Mouse (Mus musculus) brain, embryonic 18.5 days (tissue): Measurements from ENCODE around the gene Fry.
"Not testable (repeated sequence)": the region's sequence is repeated elsewhere in the genome, so short reads cannot be mapped to it uniquely, and the experiment has no call there.

ENCODE experiments used
- DNase-seq: peaks from one replicate; pipeline ENCODE4 v3.0.0-alpha.2; 2012; ENCODE audit warnings: low read depth, low spot score

The Fry gene

DNA sequence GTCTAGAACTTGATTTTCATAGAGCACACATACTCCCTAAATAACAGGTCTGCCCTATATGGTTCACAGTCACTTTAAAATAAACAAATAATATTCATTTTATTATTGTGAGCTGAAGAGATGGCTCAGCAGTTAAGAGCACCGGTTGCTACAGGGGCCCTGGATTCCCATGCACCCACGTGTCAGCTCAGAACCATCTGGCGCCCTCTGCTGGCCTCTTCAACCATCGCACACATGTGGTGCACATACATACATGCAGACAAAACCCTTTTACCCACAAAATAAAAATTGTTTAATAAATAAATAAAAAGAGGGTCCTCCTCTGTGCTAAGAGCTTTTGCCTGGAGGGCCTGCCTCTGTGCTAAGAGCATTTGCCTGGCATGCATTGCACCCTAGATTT, 335.0 kb downstream of the Fry start:
- DNase-seq: no peak

GRCm38 (mm10) chr5:150457165-150457903, 338.9 kb downstream of the Fry start:
- no peak for DNase-seq

- no peak for DNase-seq
These were observed 339.7 kb downstream of the Fry start for GRCm38 (mm10) chr5:150457904-150458739.

GRCm38 (mm10) chr5:150459801-150460200, 341.4 kb downstream of the Fry start:
- DNase-seq: no peak

GRCm38 (mm10) chr5:150464721-150465120, 346.3 kb downstream of the Fry start:
- DNase-seq: no peak

GRCm38 (mm10) chr5:150465218-150465617, 346.8 kb downstream of the Fry start:
- no peak for DNase-seq

DNA sequence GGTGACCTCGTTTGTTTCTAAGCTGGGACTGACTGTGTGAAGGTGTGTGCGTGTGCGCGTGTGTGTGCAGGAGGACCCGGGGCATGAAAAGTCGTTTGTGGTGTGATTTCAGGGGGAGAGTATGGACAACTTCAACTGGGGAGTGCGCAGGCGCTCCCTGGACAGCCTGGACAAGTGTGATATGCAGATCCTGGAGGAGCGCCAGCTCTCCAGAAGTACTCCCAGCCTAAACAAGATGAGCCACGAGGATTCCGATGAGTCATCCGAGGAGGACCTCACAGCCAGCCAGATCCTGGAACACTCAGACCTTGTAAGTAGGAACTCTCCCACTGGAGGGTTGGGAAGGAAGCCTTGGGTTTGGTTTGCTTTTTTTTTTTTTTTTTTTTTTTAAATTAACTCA, 347.7 kb downstream of the Fry start:
- no peak for DNase-seq

DNA sequence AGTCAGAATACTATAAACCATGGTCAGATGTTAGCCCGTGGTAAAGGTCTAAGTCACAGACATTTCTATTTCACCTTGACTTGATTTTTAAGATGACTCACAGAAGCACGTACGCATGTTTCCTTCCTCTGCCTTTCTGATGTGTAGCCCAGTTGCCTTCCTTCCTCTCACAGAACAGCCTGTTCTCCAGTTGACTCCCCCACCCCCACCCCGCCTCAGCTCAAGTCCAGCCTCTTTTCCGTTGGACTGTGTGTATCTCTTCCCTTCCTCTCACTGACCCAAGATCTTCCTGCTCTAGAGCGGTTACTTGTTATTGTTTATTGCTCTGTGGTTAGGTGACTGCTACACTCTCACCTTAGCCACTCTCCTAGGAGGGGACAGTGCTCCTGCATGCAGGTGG, 350.0 kb downstream of the Fry start:
- no peak for DNase-seq

GRCm38 (mm10) chr5:150477364-150477763, 358.9 kb downstream of the Fry start:
- no peak for DNase-seq

- DNase-seq: no peak
These were observed 360.2 kb downstream of the Fry start for GRCm38 (mm10) chr5:150478612-150479011.

GRCm38 (mm10) chr5:150485198-150485597, 366.8 kb downstream of the Fry start:
- no peak for DNase-seq

- no peak for DNase-seq
These were observed 371.8 kb downstream of the Fry start for GRCm38 (mm10) chr5:150490285-150490684.

GRCm38 (mm10) chr5:150490821-150491220, 372.4 kb downstream of the Fry start:
- DNase-seq: no peak

DNA sequence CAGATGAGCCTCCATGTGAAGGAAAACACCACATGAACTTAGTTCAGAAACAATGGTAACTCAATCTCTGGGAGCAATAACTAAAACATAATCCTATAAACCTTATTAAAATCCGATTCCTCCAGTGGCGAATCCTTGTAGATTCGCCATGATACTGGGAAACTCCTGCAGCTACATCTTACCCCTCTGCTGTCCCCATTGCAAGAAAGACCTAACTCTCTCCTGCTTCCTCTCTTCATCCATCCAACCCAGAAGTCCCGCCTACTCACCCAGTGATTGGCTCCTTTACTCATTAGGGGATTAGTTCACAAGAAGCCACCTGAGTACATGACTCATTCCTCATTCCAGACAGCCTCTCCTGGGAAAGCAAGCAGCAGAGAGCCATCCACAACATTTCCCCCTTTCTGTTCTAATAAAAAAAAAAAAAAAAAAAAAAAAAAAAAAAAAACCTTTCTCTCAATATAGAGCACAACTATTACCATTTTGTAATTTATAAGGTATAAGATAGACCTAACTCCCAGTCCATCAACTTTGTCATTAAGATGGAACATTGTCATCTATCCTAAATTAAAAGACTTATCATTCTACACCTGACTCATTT, 373.2 kb downstream of the Fry start:
- DNase-seq: not testable (repeated sequence)

GRCm38 (mm10) chr5:150495792-150496191, 377.3 kb downstream of the Fry start:
- no peak for DNase-seq

DNA sequence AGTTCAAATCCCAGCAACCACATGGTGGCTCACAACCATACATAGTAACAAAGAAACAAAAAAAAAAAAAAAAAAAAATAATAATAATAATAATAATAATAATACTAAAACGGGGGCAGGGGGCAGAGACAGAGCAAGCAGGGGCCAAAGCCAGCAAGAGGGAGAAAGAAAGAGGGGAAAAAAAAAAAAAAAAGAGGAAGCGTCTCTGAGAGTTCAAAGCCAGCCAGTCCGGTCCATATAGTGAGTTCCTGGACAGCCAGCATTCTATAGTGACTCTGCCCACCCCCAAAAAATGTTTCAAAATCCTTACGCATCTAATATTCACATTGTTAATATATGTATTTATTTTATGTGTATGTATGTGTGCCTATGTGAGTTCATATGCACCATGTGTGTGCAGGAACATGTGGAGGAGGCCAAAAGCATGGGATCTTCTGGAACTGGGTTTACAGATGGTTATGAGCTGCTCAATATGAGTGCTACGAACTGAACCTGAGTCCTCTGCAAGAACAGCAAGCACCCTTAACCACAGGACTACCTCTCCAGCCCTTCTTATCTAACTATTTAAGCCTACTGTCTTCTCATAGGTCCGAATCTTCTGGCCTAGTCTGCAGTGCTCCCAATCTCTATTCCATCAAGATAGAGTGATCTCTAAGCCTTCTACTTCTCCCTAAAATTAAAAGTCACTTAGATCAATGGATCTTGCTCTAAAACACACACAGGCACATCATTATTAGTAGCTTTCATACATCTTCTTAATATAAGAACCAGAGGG, 392.2 kb downstream of the Fry start:
- no peak for DNase-seq

DNA sequence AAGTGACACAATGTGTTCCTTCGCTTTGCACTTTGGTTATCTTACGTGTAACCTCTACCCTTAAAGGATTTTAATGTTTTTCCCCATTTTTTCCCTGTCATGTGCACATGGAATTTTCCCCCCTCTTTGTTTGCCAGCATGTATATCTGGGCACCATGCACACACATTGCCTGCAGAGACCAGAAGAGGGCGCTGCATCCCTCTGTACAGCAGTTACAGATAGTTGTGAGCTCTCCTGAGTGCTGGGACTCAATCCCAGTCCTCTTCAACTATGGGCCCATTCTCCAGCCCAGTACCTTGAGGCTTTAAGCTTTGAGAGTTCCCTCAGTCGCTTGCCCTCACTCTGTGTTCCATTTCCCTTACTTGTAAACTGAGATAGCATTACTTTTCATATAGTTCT, 394.8 kb downstream of the Fry start:
- no peak for DNase-seq

GRCm38 (mm10) chr5:150514027-150514426, 395.6 kb downstream of the Fry start:
- DNase-seq: no peak

- no peak for DNase-seq
These were observed 399.6 kb downstream of the Fry start, which contains the start of gene Zar1l for GRCm38 (mm10) chr5:150518064-150518463. Gene Zar1l, minus strand, starts transcription at chr5:150518164.

GRCm38 (mm10) chr5:150519551-150519950, 401.1 kb downstream of the Fry start:
- no peak for DNase-seq
